Mouse (Mus musculus) heart, adult 2 months (tissue): ENCODE data around the gene Cldn4.

ENCODE experiments used
- CTCF ChIP-seq: fragments of 200-600 bp; IDR thresholded peaks from 2 replicates; pipeline ENCODE4 v1.8.1; 2022; ENCODE audit warnings: antibody characterized with exemption, mild to moderate bottlenecking, moderate library complexity
- EP300 ChIP-seq: fragments of 200-500 bp; IDR thresholded peaks from 2 replicates; pipeline ENCODE4 v1.6.1; 2011; ENCODE audit warnings: low read depth, low read length, control low read depth; ENCODE audit not compliant: insufficient read depth
- POLR2A ChIP-seq: fragments of 200-500 bp; IDR thresholded peaks from 2 replicates; pipeline ENCODE4 v1.6.1; 2011; ENCODE audit warnings: mild to moderate bottlenecking, low read depth, low read length, control low read depth; ENCODE audit not compliant: insufficient read depth

- TF ChIP-seq POLR2A (no peak), CTCF (no peak), EP300 (no peak)
Measured at GRCm38 (mm10) chr5:134942740-134943139, 4.0 kb downstream of the Cldn4 start.
